Mouse (Mus musculus) layer of hippocampus, adult 11-12 months (tissue): ENCODE data around the gene Gzmn.
"Not testable (repeated sequence)": the region's sequence is repeated elsewhere in the genome, so short reads cannot be mapped to it uniquely, and the experiment has no call there.

Source experiments
- DNase-seq: peaks from one replicate; pipeline ENCODE4 v3.0.0; 2022; ENCODE audit warnings: low spot score

Gzmn gene

DNA sequence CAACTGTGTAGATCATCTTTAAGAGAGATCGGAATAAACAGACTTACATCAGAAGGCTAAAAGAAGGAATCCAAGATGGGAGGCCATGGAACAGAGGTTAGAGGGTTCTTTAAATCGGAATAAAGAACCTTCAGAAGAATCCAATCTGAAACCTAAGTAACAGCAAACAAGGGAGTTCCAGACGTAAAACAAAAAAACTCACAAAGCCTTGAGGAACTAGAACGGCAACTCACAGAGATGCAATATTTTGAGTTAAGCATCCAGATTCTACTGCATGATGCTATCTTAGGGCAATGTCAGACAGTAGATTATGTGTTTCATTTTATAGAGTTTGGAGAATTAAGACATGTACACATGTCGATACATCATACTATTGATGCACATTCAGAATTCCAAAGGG lies at the start of gene Gzmn:
Gene Gzmn, minus strand, starts transcription at position 101 of the 400 bp plus-strand sequence.
- DNase-seq: no peak

DNA sequence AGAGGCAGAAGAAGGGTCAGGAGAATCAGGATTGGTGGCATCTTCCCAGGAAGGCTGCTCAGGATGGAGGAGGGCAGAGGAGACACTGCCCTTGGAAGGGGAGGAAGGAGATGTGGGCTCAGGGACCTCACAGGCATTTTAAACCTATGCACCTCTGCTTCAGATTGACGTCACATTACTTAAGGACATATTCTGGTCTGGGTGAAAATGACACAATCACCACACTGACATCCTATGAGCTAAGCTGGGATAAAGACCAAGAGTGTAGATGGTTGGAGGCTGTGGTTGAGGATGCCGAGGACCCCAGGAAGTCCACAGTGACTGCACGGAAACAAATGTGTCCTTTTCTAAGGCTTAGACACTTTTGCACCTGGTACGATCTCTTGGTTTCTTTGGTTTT lies 36.9 kb upstream of the Gzmn start, which contains the start of gene Gzmf:
Gene Gzmf, minus strand, starts transcription at position 101 of the 400 bp plus-strand sequence.
- DNase-seq: no peak

DNA sequence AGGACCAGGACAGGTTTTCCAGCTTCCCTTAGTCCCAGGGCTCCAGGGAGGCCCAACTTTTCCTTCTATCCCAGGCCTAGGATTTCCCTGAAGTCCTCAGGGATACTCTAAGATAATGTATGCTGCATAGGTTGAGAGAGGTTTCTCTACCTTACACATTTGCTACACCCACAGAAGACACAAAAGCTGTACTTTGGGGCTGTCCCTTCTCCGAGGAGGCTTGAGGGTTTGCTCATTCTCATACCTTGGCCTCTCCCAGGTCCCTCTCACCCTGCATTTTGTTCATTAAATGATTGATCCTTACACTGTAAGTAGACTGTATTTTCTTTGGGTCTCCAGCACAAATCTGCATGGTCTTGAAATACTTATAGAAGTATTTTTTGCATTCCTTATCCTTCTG lies 31.2 kb upstream of the Gzmn start:
- DNase-seq: no peak

DNA sequence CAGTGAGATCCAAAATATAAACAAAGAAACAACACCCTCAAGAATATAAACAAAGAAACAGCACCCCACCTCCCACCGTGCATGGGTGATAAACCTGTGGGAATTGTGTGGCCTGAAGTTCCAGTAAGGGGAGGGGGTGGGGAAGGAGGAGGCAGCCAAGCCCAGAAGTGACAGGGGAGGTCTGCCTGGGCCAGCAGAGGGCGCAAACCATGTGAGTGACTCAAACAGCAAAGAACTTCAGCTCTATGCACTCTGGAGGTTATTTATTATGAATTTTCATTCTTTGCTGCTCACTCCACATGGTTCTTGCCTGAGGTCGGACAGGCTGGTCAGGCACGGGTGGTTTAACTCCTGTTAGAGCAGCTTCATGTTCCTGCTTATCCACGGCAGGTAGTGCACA lies 30.6 kb upstream of the Gzmn start:
- DNase-seq: not testable (repeated sequence)

DNA sequence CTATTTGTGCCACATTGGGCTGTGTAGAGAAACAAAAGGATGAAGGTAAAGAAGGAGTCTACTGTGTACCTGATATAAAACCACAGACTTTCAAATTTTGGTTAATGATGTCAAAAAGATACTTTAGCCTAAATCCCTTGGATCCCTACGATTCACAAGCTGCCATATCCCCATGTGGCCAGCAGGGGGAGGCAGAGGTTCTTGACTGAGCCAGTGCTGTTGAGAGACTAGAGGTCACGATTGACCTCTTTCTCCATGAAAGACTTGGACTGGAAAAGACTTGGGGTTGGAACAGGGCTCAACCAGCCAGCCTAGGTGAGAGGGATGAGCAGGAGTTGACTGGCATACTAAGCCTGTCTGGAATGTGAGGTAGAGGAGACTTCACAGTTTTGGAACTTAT lies 29.6 kb upstream of the Gzmn start:
- DNase-seq: peak; percentile 62

DNA sequence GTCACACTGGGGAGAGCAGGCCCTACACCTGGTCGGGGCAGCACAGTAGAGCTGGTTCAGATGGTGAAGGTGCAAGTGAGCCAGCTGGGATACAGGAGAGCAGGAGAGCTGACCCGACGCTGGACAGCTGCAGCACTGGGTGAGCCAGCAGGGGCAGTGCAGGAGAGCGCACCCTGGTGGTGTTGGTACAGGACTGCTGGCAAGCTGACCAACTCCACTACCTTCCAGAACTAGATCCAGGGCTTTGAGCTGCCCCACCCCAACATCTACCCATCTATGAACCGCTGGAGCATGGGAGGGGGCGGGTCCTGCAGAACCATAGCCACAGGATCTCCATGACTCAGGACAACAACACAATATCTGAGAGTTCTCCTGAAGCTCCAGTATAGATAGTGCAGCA lies 12.5 kb upstream of the Gzmn start:
- no peak for DNase-seq

DNA sequence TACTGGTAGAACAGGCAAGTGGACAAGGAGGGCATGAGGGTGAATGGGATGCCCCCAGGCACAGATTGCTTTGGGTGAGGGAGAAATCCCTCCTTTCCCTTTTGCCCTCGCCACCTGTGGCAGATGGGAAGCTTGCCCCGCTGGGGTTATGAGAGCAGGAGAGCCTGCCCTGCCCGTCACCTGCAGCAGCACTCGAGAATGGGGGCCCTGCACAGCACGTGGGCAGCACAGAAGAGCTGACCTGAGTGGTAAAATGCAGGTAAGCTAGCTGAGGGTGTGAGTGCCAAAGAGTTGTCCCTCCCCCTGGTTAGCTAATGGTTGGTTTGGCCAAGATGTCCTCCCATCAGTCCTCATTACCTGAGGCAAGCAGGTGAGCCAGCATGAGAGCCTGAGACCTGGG lies 12.1 kb upstream of the Gzmn start:
- no peak for DNase-seq

DNA sequence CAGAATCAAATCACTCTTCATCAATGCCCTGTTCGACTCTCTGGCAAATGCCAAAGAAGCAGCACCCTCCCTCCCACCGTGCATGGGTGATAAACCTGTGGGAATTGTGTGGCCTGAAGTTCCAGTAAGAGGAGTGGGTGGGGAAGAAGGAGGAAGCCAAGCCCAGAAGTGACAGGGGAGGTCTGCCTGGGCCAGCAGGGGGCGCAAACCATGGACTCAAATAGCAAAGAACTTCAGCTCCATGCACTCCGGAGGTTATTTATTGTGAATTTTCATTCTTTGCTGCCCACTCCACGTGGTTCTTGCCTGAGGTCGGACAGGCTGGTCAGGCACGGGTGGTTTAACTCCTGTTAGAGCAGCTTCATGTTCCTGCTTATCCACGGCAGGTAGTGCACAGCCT lies 3.3 kb upstream of the Gzmn start:
- DNase-seq: peak; percentile 37

DNA sequence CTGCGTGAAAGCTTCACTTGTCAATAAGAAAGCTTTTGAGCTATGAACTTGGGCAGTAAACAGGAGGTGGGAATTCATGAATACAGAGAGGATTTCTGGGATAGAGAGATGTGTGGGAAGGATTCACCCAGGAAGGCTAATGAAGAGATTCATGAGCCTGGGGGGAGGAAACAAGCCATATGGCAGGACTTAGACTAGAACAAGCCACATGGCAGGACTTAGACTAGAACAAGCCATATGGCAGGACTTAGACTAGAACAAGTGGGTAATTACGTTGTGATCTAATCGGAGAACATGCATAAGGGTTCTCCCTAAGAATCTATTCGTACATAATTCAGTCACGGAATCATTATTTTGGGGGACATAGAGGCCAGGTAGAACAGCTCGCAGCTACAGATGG lies 1.0 kb downstream of the Gzmn start:
- peak; percentile 45 for DNase-seq

DNA sequence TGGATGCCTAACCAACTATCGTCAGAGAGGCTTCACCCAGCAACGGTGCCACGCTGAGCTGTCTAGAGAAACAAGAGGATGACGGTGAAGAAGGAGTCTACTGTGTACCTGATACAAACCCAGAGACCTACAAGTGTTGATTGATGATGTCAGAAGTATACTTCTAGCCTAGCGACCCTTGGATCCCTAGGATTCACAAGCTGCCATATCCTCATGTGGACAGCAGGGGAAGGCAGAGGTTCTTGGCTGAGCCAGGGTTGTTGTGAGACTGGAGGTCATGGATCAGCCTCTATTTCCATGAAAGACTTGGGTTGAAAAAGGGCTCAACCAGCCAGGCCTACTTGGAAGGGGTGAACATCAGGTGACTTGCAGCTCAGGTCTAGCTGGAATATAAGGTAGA lies 1.7 kb downstream of the Gzmn start:
- DNase-seq: no peak

DNA sequence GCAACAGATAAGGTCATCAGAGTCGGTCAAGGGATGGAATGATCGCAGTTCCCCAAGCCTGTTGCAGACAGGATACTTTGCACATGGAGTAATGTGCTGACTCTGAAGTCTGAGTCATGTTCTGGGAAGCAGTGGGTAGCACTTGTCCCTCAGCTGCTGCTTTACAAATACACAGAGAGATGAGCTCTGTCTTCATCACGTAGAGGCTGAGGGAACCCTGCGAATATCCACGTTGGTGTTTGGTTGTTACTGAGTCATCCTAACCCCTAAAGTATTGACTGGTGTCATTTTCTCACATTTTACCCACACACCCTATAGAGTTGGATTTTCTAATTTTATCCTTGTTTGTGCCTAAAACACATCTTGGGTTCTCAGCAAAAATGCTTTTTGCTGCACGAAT lies 6.4 kb downstream of the Gzmn start:
- no peak for DNase-seq

DNA sequence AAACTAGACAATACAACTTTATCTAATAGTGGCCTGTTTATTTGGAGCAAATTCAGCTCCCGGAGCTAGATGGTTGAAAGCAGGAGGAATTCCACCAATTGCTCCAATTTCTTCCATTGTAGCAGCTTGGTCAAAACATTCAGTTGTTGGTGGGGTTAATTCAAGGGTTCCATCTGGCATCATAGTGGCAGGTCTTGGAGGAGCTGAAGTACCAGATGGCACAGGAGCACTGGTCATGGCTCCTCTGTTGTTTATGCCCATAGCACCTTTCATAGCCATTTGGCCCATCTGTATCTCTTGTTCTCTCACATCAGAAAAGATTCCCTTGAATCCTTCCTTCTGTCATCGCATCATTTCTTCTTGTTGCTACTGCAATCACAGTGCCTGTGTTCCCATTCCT lies 12.3 kb downstream of the Gzmn start:
- no peak for DNase-seq

DNA sequence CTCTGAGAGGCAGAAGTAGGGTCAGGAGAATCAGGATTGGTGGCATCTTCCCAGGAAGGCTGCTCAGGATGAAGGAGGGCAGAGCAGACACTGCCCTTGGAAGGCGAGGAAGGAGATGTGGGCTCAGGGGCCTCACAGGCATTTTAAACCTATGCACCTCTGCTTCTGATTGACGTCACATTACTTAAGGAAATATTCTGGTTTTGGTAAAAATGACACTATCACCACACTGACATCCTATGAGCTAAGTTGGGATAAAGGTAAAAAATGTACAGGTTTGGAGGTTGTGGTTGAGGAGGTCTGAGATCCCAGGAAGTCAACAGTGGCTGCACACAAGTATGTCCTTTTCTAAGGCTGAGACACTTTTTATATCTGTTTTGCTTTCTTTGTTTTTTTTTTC lies 14.9 kb downstream of the Gzmn start, which contains the start of gene Gzmg:
Gene Gzmg, minus strand, starts transcription at position 101 of the 400 bp plus-strand sequence.
- DNase-seq: not testable (repeated sequence)

DNA sequence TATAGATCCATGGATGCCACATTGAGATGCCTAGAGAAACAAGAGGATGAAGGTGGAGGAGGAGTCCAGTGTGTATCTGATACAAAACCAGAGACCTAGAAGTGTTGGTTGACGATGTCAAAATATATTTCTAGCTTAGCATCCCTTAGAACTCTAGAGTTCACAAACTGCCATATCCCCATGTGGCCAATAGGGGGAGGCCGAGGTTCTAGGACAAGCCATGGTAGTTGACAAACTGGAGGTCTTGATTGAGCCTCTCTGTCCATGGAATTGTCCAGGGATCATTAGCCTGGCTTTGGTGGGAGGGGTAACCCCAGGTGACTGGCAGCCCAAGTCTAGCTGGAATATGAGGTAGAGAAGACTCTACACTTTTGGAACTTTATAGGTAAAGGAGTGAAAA lies 19.1 kb downstream of the Gzmn start:
- no peak for DNase-seq

DNA sequence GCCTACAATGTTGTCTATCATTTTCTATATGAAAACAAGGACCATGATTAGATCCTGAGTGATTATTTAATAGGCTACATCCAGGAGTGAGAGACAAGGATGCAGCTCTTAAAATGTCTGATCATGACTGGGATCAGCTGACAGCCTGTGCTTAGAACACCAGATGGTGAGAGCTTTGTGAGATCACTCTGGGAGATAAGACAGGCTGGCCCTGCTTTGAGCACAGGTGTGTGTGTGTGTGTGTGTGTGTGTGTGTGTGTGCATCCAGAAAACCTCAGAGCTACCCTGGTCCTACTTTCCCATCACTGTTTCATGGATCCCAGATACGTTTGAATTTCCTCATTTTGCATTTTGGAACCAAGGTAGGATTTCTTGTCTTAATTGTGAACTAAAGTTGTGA lies 40.7 kb downstream of the Gzmn start:
- DNase-seq: not testable (repeated sequence)

DNA sequence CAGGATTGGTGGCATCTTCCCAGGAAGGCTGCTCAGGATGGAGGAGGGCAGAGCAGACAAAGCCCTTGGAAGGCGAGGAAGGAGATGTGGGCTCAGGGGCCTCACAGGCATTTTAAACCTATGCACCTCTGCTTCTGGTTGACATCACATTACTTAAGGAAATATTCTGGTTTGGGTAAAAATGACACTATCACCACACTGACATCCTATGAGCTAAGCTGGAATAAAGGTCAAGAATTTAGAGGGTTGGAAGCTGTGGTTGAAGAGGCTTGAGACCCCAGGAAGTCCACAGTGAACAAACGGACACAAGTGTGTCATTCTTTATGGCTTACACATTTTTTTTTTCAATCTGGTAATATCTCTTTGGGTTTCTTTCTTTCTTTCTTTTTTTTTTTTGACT lies 41.9 kb downstream of the Gzmn start, which contains the start of gene Gzmd:
Gene Gzmd, minus strand, starts transcription at position 101 of the 400 bp plus-strand sequence.
- DNase-seq: not testable (repeated sequence)

DNA sequence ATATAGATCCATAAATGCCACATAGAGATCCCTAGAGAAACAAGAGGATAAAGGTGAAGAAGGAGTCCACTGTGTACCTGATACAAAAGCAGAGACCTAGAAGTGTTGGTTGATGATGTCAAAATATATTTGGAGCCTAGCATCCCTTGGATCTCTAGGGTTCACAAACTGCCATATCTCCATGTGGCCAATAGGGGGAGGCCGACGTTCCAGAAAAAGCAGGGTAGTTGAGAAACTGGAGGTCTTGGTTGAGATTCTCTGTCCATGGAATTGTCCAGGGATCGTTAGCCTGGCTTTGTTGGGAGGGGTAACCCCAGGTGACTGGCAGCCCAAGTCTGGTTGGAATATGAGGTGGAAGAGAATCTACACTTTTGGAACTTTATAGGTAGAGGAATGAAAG lies 46.1 kb downstream of the Gzmn start:
- DNase-seq: no peak

DNA sequence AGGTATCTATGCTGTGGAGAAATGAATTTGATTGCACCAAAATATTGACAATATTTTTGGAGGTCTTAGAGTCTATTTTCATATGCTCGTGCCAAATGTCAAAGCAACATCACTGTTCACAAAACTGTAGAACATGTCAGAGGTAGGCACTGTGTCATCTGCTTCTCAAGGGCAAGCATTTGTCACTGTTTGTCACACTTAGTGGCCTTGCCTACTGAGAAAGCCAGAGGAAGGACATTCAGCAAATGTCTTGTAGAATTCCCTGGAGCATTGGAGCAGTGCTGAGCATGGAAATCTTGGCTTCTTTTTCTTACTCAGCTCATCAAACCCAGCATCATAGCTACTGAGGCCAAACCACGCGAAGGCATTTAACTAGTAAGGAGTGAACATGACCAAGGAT lies 50.9 kb downstream of the Gzmn start:
- no peak for DNase-seq

DNA sequence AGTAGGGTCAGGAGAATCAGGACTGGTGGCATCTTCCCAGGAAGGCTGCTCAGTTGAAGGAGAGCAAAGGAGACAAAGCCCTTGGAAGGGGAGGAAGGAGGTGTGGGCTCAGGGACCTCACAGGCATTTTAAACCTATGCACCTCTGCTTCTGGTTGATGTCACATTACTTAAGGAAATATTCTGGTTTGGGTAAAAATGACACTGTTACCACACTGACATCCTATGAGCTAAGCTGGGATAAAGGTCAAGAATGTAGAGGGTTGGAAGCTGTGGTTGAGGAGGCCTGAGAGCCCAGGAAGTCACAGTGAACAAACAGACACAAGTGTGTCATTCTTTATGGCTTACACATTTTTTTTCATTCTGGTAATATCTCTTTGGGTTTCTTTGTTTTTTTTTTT lies 53.9 kb downstream of the Gzmn start, which contains the start of gene Gzme:
Gene Gzme, minus strand, starts transcription at position 101 of the 400 bp plus-strand sequence.
- no peak for DNase-seq
